29 mouse cellular contexts compared by ENCODE assay signal in the genomic region with DNA sequence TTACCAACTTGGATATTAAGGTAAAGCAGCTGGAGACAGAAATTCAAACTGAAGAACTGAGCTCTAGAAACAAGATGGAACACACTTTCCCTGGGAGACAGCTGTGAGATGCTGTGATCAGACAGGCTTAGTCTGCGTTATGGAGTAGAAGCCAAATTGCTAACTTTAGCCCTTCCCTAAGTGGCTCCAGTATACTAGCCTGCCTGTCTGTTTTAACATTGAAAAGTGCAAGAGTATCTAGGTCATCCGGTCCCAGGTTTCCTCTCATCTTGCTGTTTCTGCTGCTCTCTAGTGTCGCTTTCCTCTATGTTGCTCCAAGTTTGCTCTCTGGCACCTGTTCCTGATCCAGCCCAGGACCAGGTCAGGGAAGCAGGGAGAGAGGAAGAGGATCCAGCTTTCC. TPM values are rescaled to one million over a fixed set of nuclear protein-coding genes. Genes with fewer than 3 reads are reported as not detected.
DNase-seq lines count a peak whose midpoint lies in the region; ATAC-seq and TF ChIP-seq lines count a peak whose summit lies in the region.
"Had no signal": no experiment of that assay in that cellular context is flagged by ENCODE, and none has a peak within 500 bp of the region (broad histone marks: within the 10 kb centered on the region; RNA-seq: fewer than 3 reads in every experiment).

No protein-coding gene starts in this region.

- DNase-seq in frontal cortex, postnatal 25 days (ENCODE audit: low spot score in 2 of 2) = no peak
- no peak for DNase-seq in gastrocnemius, adult 2 months
- DNase-seq in gastrocnemius, postnatal 14 days = no peak
- DNase-seq: adrenal gland, adult 8-10 months; adrenal gland, postnatal 14 days; adrenal gland, postnatal 36 days; B cell, adult 2 months; cerebellum, adult 11 months; cerebellum, adult 18-20 months; cerebellum, adult 8-10 months; cerebellum, adult 9-11 months; cerebellum, postnatal 14 days; cerebellum, postnatal 36 days; embryo, embryonic 11 days had no signal

- peaks cover 81% of the 10 kb centered on the region for H3K36me3 ChIP-seq in intestine, postnatal 0 days (ENCODE audit: control insufficient read depth, insufficient read depth)
- peaks cover 22% of the 10 kb centered on the region for H3K36me3 ChIP-seq in intestine, embryonic 16.5 days (ENCODE audit: control insufficient read depth, insufficient read depth, low read length)

- no peak; the same call in 1 of the 2 replicates for TF ChIP-seq CTCF in gastrocnemius, adult 2 months (IDR thresholded peaks at IDR 0.05)
- TF ChIP-seq CTCF in intestine, postnatal 0 days (IDR thresholded peaks at IDR 0.05; ENCODE audit: low read depth) = 0 out of 2 replicates have a peak, but pooled peaks have one; percentile 3

- intact Hi-C loops in gastrocnemius, adult 2 months (cut with DNase I) = no loop called here
- intact Hi-C loops in gastrocnemius, postnatal 14 days (cut with DNase I; ENCODE audit: low total_unique reads) = no loop called here

- H3K27ac ChIP-seq in gastrocnemius, adult 2 months = peak overlapping the region; percentile 69
- peak overlapping the region; percentile 35; the same call in 1 of the 2 replicates for H3K27ac ChIP-seq in intestine, postnatal 0 days (ENCODE audit: low read depth, low read length)
- H3K27ac ChIP-seq in intestine, embryonic 16.5 days (ENCODE audit: low read length) = no peak overlapping the region
- H3K27ac ChIP-seq: embryonic facial prominence, embryonic 13.5 days; embryonic facial prominence, embryonic 15.5 days; forebrain, embryonic 10.5 days; forebrain, embryonic 12.5 days had no signal

- H3K4me1 ChIP-seq in intestine, postnatal 0 days (replicated peaks; ENCODE audit: control insufficient read depth, insufficient read depth, low read length) = no peaks in the 10 kb centered on the region
- no peaks in the 10 kb centered on the region for H3K4me1 ChIP-seq in intestine, embryonic 16.5 days (ENCODE audit: control insufficient read depth, insufficient read depth, low read length)
- H3K4me1 ChIP-seq: embryonic facial prominence, embryonic 13.5 days; embryonic facial prominence, embryonic 15.5 days; forebrain, embryonic 10.5 days; forebrain, embryonic 12.5 days had no signal

- H3K9me3 ChIP-seq in intestine, postnatal 0 days (ENCODE audit: control insufficient read depth) = no peaks in the 10 kb centered on the region
- no peaks in the 10 kb centered on the region for H3K9me3 ChIP-seq in intestine, embryonic 16.5 days (ENCODE audit: control insufficient read depth, low read length)
- H3K9me3 ChIP-seq: embryonic facial prominence, embryonic 13.5 days; embryonic facial prominence, embryonic 15.5 days; forebrain, embryonic 10.5 days; forebrain, embryonic 12.5 days; G1E had no signal

- no peak overlapping the region for H3K9ac ChIP-seq in intestine, postnatal 0 days (ENCODE audit: low read depth, low read length)
- no peak overlapping the region for H3K9ac ChIP-seq in intestine, embryonic 16.5 days (ENCODE audit: low read depth, low read length)
- H3K9ac ChIP-seq: embryonic facial prominence, embryonic 13.5 days; embryonic facial prominence, embryonic 15.5 days; forebrain, embryonic 12.5 days had no signal

- H3K4me3 ChIP-seq in gastrocnemius, adult 2 months = no peak overlapping the region
- no peak overlapping the region for H3K4me3 ChIP-seq in intestine, postnatal 0 days (ENCODE audit: low read depth, low read length)
- H3K4me3 ChIP-seq in intestine, embryonic 16.5 days (ENCODE audit: low read length) = no peak overlapping the region
- H3K4me3 ChIP-seq: embryonic facial prominence, embryonic 13.5 days; embryonic facial prominence, embryonic 15.5 days; erythroblast, embryonic 14.5 days; forebrain, embryonic 10.5 days; forebrain, embryonic 12.5 days had no signal

- H3K27me3 ChIP-seq in intestine, postnatal 0 days (replicated peaks; ENCODE audit: control insufficient read depth, insufficient read depth, low read length) = no peaks in the 10 kb centered on the region
- H3K27me3 ChIP-seq in intestine, embryonic 16.5 days (replicated peaks; ENCODE audit: control insufficient read depth, insufficient read depth, low read length) = no peaks in the 10 kb centered on the region
- H3K27me3 ChIP-seq: CH12.LX; embryonic facial prominence, embryonic 13.5 days; embryonic facial prominence, embryonic 15.5 days; forebrain, embryonic 12.5 days; Patski had no signal

- WGBS in intestine, postnatal 0 days = 97% methylated on average over 3 of the region's 3 CpGs
- WGBS in intestine, embryonic 16.5 days = 86% methylated on average over 3 of the region's 3 CpGs

- peak; percentile 73 for ATAC-seq in frontal cortex, adult (ENCODE audit: low TSS enrichment)
- no peak for ATAC-seq in intestine, postnatal 0 days
- no peak for ATAC-seq in intestine, embryonic 16.5 days
- no peak for ATAC-seq in megakaryocyte-erythroid progenitor cell, adult 5-6 weeks (replicated peaks; ENCODE audit: low FRiP score, low TSS enrichment, poor library complexity, severe bottlenecking)
- ATAC-seq: activated CD4-positive, CD25-positive, alpha-beta regulatory T cell, adult 4 months; CD4-positive, CD25-positive, alpha-beta regulatory T cell, adult 4 months; forebrain, embryonic 14.5 days; Patski had no signal

- H3K4me2 ChIP-seq in intestine, postnatal 0 days (replicated peaks; ENCODE audit: low read depth) = no peak overlapping the region
- H3K4me2 ChIP-seq in intestine, embryonic 16.5 days (ENCODE audit: low read depth, low read length) = no peak overlapping the region
- H3K4me2 ChIP-seq: embryonic facial prominence, embryonic 13.5 days; embryonic facial prominence, embryonic 15.5 days; forebrain, embryonic 12.5 days had no signal

RNA-seq across cellular contexts. Expression of a gene that starts 5.8 kb away (rescaled TPM):
- 1 to 10 TPM; 1.6 to 2.9 TPM for total RNA-seq in gastrocnemius, adult 2 months (2021)
- 1 to 10 TPM in 1 of 2 experiments, under 1 TPM in 1; 0.74 to 1.0 TPM for total RNA-seq in gastrocnemius, postnatal 14 days (2021)
- 0.08 and 0.16 TPM in 2 replicates for polyA plus RNA-seq in intestine, postnatal 0 days (2015; fragmentation: Nextera tagmentation; extraction: Ambion mirVana)
- polyA plus RNA-seq in intestine, embryonic 16.5 days (2015; fragmentation: Nextera tagmentation; extraction: Ambion mirVana) = 0.17 and 0.20 TPM in 2 replicates
- total RNA-seq in megakaryocyte-erythroid progenitor cell, adult 5-6 weeks (2014; fragmentation: Nextera tagmentation) = 0.25 and 2.5 TPM in 2 replicates
- 2.7 TPM in 1 of 2 replicates, not detected in the other for total RNA-seq in megakaryocyte-erythroid progenitor cell, adult 5-6 weeks (2017)
- polyA plus RNA-seq: erythroblast, embryonic 14.5 days had no signal

RNA-seq across cellular contexts. Expression of a gene that starts 18.9 kb away (rescaled TPM):
- 10 to 100 TPM; 10.1 to 11.6 TPM for total RNA-seq in gastrocnemius, adult 2 months (2021)
- 1 to 10 TPM; 8.5 to 8.9 TPM for total RNA-seq in gastrocnemius, postnatal 14 days (2021)
- 27.2 and 33.7 TPM in 2 replicates for polyA plus RNA-seq in intestine, postnatal 0 days (2015; fragmentation: Nextera tagmentation; extraction: Ambion mirVana)
- polyA plus RNA-seq in intestine, embryonic 16.5 days (2015; fragmentation: Nextera tagmentation; extraction: Ambion mirVana) = 21.5 and 22.2 TPM in 2 replicates
- 23.6 and 43.2 TPM in 2 replicates for total RNA-seq in megakaryocyte-erythroid progenitor cell, adult 5-6 weeks (2014; fragmentation: Nextera tagmentation)
- total RNA-seq in megakaryocyte-erythroid progenitor cell, adult 5-6 weeks (2017) = 69.8 and 72.5 TPM in 2 replicates
